29 mouse cellular contexts compared by ENCODE assay signal in genomic region chr3:51108639-51109202, GRCm38 (mm10).
DNase-seq lines count a peak whose midpoint lies in the region; ATAC-seq lines count a peak whose summit lies in the region.
"Had no signal": no experiment of that assay in that cellular context is flagged by ENCODE, and none has a peak within 500 bp of the region (broad histone marks: within the 10 kb centered on the region; RNA-seq: fewer than 3 reads in every experiment).

No protein-coding gene starts in this region.

- WGBS in hindbrain, embryonic 13.5 days: 31% methylated on average over 12 of the region's 12 CpGs
- 37% methylated on average over 12 of the region's 12 CpGs for WGBS in hindbrain, embryonic 12.5 days
- 31% methylated on average over 12 of the region's 12 CpGs for WGBS in midbrain, embryonic 11.5 days
- WGBS in midbrain, embryonic 15.5 days: 17% methylated on average over 12 of the region's 12 CpGs

- H3K9me3 ChIP-seq in hindbrain, embryonic 13.5 days: no peaks in the 10 kb centered on the region
- H3K9me3 ChIP-seq in hindbrain, embryonic 12.5 days (replicated peaks): no peaks in the 10 kb centered on the region
- H3K9me3 ChIP-seq in midbrain, embryonic 11.5 days (ENCODE audit: control insufficient read depth, low read length): no peaks in the 10 kb centered on the region
- no peaks in the 10 kb centered on the region for H3K9me3 ChIP-seq in midbrain, embryonic 15.5 days
- H3K9me3 ChIP-seq: embryonic facial prominence, embryonic 15.5 days; forebrain, embryonic 15.5 days; heart, embryonic 13.5 days; liver, embryonic 12.5 days had no signal

- no peaks in the 10 kb centered on the region for H3K36me3 ChIP-seq in hindbrain, embryonic 13.5 days
- H3K36me3 ChIP-seq in hindbrain, embryonic 12.5 days: no peaks in the 10 kb centered on the region
- H3K36me3 ChIP-seq in midbrain, embryonic 11.5 days (ENCODE audit: control insufficient read depth, insufficient read depth, low read length): no peaks in the 10 kb centered on the region
- H3K36me3 ChIP-seq in midbrain, embryonic 15.5 days (replicated peaks): no peaks in the 10 kb centered on the region
- H3K36me3 ChIP-seq: embryonic facial prominence, embryonic 15.5 days; forebrain, embryonic 15.5 days; heart, embryonic 13.5 days; liver, embryonic 12.5 days had no signal

- H3K27me3 ChIP-seq in hindbrain, embryonic 13.5 days: no peaks in the 10 kb centered on the region
- no peaks in the 10 kb centered on the region for H3K27me3 ChIP-seq in hindbrain, embryonic 12.5 days
- no peaks in the 10 kb centered on the region for H3K27me3 ChIP-seq in midbrain, embryonic 11.5 days (ENCODE audit: control insufficient read depth, insufficient read depth, low read length)
- no peaks in the 10 kb centered on the region for H3K27me3 ChIP-seq in midbrain, embryonic 15.5 days (replicated peaks)
- H3K27me3 ChIP-seq: CH12.LX; embryonic facial prominence, embryonic 15.5 days; forebrain, embryonic 15.5 days; heart, embryonic 13.5 days; liver, embryonic 12.5 days; megakaryocyte, embryonic 14.5 days had no signal

- no peak overlapping the region for H3K27ac ChIP-seq in hindbrain, embryonic 13.5 days
- H3K27ac ChIP-seq in hindbrain, embryonic 12.5 days: no peak overlapping the region
- no peak overlapping the region for H3K27ac ChIP-seq in midbrain, embryonic 11.5 days (ENCODE audit: low read depth, low read length)
- H3K27ac ChIP-seq in midbrain, embryonic 15.5 days: no peak overlapping the region
- H3K27ac ChIP-seq: embryonic facial prominence, embryonic 15.5 days; forebrain, embryonic 15.5 days; heart, embryonic 13.5 days; left cerebral cortex, adult 2 months; liver, embryonic 12.5 days; stomach, postnatal 0 days had no signal

- no peak overlapping the region for H3K4me3 ChIP-seq in hindbrain, embryonic 13.5 days
- H3K4me3 ChIP-seq in hindbrain, embryonic 12.5 days: no peak overlapping the region
- no peak overlapping the region for H3K4me3 ChIP-seq in midbrain, embryonic 11.5 days (ENCODE audit: low read depth, low read length)
- no peak overlapping the region for H3K4me3 ChIP-seq in midbrain, embryonic 15.5 days
- H3K4me3 ChIP-seq: embryonic facial prominence, embryonic 15.5 days; forebrain, embryonic 15.5 days; heart, embryonic 13.5 days; left cerebral cortex, adult 2 months; liver, embryonic 12.5 days; megakaryocyte, embryonic 14.5 days had no signal

- ATAC-seq in hindbrain, embryonic 13.5 days (ENCODE audit: low FRiP score): 0 out of 2 replicates have a peak, but pooled peaks have one; percentile 36
- no peak for ATAC-seq in hindbrain, embryonic 12.5 days (ENCODE audit: low FRiP score)
- ATAC-seq in midbrain, embryonic 11.5 days (ENCODE audit: low FRiP score): no peak
- no peak; the same call in 1 of the 2 replicates for ATAC-seq in midbrain, embryonic 15.5 days (replicated peaks)
- ATAC-seq: forebrain, embryonic 15.5 days; intestine, postnatal 0 days; liver, embryonic 12.5 days; liver, postnatal 0 days had no signal

- no peak overlapping the region for H3K4me2 ChIP-seq in hindbrain, embryonic 13.5 days
- no peak overlapping the region for H3K4me2 ChIP-seq in hindbrain, embryonic 12.5 days (replicated peaks)
- no peak overlapping the region for H3K4me2 ChIP-seq in midbrain, embryonic 11.5 days
- no peak overlapping the region for H3K4me2 ChIP-seq in midbrain, embryonic 15.5 days
- H3K4me2 ChIP-seq: embryonic facial prominence, embryonic 15.5 days; forebrain, embryonic 15.5 days; heart, embryonic 13.5 days; liver, embryonic 12.5 days had no signal

- DNase-seq in embryo, embryonic 10.5 days (ENCODE audit: low spot score): peak; percentile 17
- no peak for DNase-seq in embryo, embryonic 10 days (ENCODE audit: low spot score)
- peak; percentile 85 for DNase-seq in midbrain, embryonic 11.5 days (ENCODE audit: low spot score, missing footprints)
- peak; percentile 45 for DNase-seq in retina, postnatal 1 day
- DNase-seq in kidney, postnatal 25 days: no peak
- DNase-seq: adrenal gland, adult 8-10 months; cerebellum, adult 8-10 months; cerebellum, postnatal 36 days; heart, postnatal 10 days; kidney, adult 9 months; kidney, postnatal 10 days; liver, postnatal 0 days; lung, postnatal 14 days; right cerebral cortex, adult 18-20 months; right cerebral cortex, postnatal 4 days; thymus, adult 18-20 months; thymus, postnatal 25 days had no signal

- H3K4me1 ChIP-seq in hindbrain, embryonic 13.5 days (replicated peaks): peaks cover 4% of the 10 kb centered on the region; the same call in 1 of the 2 replicates
- H3K4me1 ChIP-seq in hindbrain, embryonic 12.5 days: peaks cover 7% of the 10 kb centered on the region; the same call in 1 of the 2 replicates
- H3K4me1 ChIP-seq in midbrain, embryonic 11.5 days (ENCODE audit: control insufficient read depth, insufficient read depth, low read length): peaks cover 7% of the 10 kb centered on the region
- peaks cover 9% of the 10 kb centered on the region; the same call in 1 of the 2 replicates for H3K4me1 ChIP-seq in midbrain, embryonic 15.5 days
- H3K4me1 ChIP-seq: forebrain, embryonic 15.5 days; heart, embryonic 13.5 days; liver, embryonic 12.5 days; megakaryocyte, embryonic 14.5 days had no signal

- H3K9ac ChIP-seq in hindbrain, embryonic 13.5 days: no peak overlapping the region
- H3K9ac ChIP-seq in hindbrain, embryonic 12.5 days: no peak overlapping the region
- peak overlapping the region; percentile 28; the same call in 1 of the 2 replicates for H3K9ac ChIP-seq in midbrain, embryonic 11.5 days (ENCODE audit: low read length)
- H3K9ac ChIP-seq in midbrain, embryonic 15.5 days: no peak overlapping the region
- H3K9ac ChIP-seq: embryonic facial prominence, embryonic 15.5 days; forebrain, embryonic 15.5 days; heart, embryonic 13.5 days; liver, embryonic 12.5 days; liver, postnatal 0 days had no signal

Comparison
In these comparisons a context has a peak if more than half of its experiments do, and no peak if none do; other contexts are left out.
1. DNase-seq: peak in embryo, embryonic 10.5 days (single experiment), midbrain, embryonic 11.5 days (single experiment) and retina, postnatal 1 day (single experiment); none in embryo, embryonic 10 days (single experiment) and kidney, postnatal 25 days (0 of 2).